ENCODE assay signal across 16 mouse cellular contexts in genomic region chr2:51022479-51022878, GRCm38 (mm10).
"Had no signal": no experiment of that assay in that cellular context is flagged by ENCODE, and none has a peak within 500 bp of the region (broad histone marks: within the 10 kb centered on the region; RNA-seq: fewer than 3 reads in every experiment).

No protein-coding gene starts in this region.

- H3K4me3 ChIP-seq: layer of hippocampus, adult 2 months; limb, embryonic 15.5 days; liver, embryonic 15.5 days; midbrain, embryonic 12.5 days; neural tube, embryonic 13.5 days had no signal

- H3K27me3 ChIP-seq: limb, embryonic 15.5 days; liver, embryonic 15.5 days; midbrain, embryonic 12.5 days; neural tube, embryonic 13.5 days had no signal

- H3K9me3 ChIP-seq: limb, embryonic 15.5 days; liver, embryonic 15.5 days; midbrain, embryonic 12.5 days; neural tube, embryonic 13.5 days had no signal

- H3K27ac ChIP-seq: layer of hippocampus, adult 2 months; limb, embryonic 15.5 days; liver, embryonic 15.5 days; midbrain, embryonic 12.5 days; neural tube, embryonic 13.5 days had no signal

- DNase-seq: kidney, postnatal 4 days; lung, embryonic 14.5 days; lung, postnatal 10 days; lung, postnatal 4 days; retina, postnatal 1 day; right cerebral cortex, postnatal 4 days; spleen, adult 18-20 months; thymus, adult 18-20 months; thymus, postnatal 14 days had no signal

- H3K36me3 ChIP-seq: limb, embryonic 15.5 days; liver, embryonic 15.5 days; midbrain, embryonic 12.5 days; neural tube, embryonic 13.5 days had no signal

- H3K4me2 ChIP-seq: limb, embryonic 15.5 days; liver, embryonic 15.5 days; lung, embryonic 14.5 days; midbrain, embryonic 12.5 days; neural tube, embryonic 13.5 days had no signal

- H3K9ac ChIP-seq: limb, embryonic 15.5 days; liver, embryonic 15.5 days; lung, embryonic 14.5 days; midbrain, embryonic 12.5 days; neural tube, embryonic 13.5 days had no signal

- ATAC-seq: inflammation-experienced regulatory T-cells, adult 6 months; midbrain, embryonic 16.5 days had no signal

- H3K4me1 ChIP-seq: limb, embryonic 15.5 days; liver, embryonic 15.5 days; midbrain, embryonic 12.5 days had no signal
